Mouse (Mus musculus) adrenal gland (tissue): ENCODE measurements at regions not wholly inside any gene's neighbourhood (a gene's known extent, or its start where the extent isn't known, plus 50 kb on each side); places are given as distances from the start of the nearest gene placed in this dataset.

ENCODE experiments used
- intact Hi-C: fragments of 180-260 bp; cut with DNase I; formaldehyde crosslinking; loops from one replicate; pipeline ENCODE4 v1.15.1; 2025

GRCm38 (mm10) chr5:119596295-119596993 lies 74.0 kb upstream of the Tbx3 start:
- intact Hi-C loops = loop anchor here (2.0 to 10.0 kb wide), 3 partner anchors 26 to 722 kb away; partner anchors contain the start of gene Tbx3

- intact Hi-C loops = loop anchor here (2.0 to 10.0 kb wide), 3 partner anchors 26 to 722 kb away; partner anchors contain the start of gene Tbx3
Measured at GRCm38 (mm10) chr5:119596994-119597391, 73.5 kb upstream of the Tbx3 start.

GRCm38 (mm10) chr5:119597530-119597929 lies 72.9 kb upstream of the Tbx3 start:
- intact Hi-C loops = loop anchor here (2.0 to 10.0 kb wide), 3 partner anchors 25 to 723 kb away; partner anchors contain the start of gene Tbx3

- intact Hi-C loops = loop anchor here (5.0 to 10.0 kb wide), 2 partner anchors 74 to 723 kb away; partner anchors contain the start of gene Tbx3
Measured at GRCm38 (mm10) chr5:119598166-119598565, 72.3 kb upstream of the Tbx3 start.

GRCm38 (mm10) chr5:119601390-119601789 lies 69.1 kb upstream of the Tbx3 start:
- intact Hi-C loops = no loop called here

GRCm38 (mm10) chr5:119602001-119602400 lies 68.5 kb upstream of the Tbx3 start:
- intact Hi-C loops = no loop called here

GRCm38 (mm10) chr5:119605444-119605843 lies 65.0 kb upstream of the Tbx3 start:
- intact Hi-C loops = no loop called here

GRCm38 (mm10) chr5:119613413-119613812 lies 57.1 kb upstream of the Tbx3 start:
- intact Hi-C loops = no loop called here

- intact Hi-C loops = no loop called here
Measured at GRCm38 (mm10) chr5:119613981-119614770, 56.3 kb upstream of the Tbx3 start.

GRCm38 (mm10) chr5:119615681-119616080 lies 54.8 kb upstream of the Tbx3 start:
- intact Hi-C loops = no loop called here

- intact Hi-C loops = no loop called here
Measured at GRCm38 (mm10) chr5:119617856-119618255, 52.6 kb upstream of the Tbx3 start.

GRCm38 (mm10) chr5:119619906-119620305 lies 50.6 kb upstream of the Tbx3 start:
- intact Hi-C loops = no loop called here
